Mouse (Mus musculus): ENCODE results near the gene Wdr54.
A peak's percentile ranks its signal among the peaks of the same experiment; 100 is the strongest.

Wdr54 gene

DNA sequence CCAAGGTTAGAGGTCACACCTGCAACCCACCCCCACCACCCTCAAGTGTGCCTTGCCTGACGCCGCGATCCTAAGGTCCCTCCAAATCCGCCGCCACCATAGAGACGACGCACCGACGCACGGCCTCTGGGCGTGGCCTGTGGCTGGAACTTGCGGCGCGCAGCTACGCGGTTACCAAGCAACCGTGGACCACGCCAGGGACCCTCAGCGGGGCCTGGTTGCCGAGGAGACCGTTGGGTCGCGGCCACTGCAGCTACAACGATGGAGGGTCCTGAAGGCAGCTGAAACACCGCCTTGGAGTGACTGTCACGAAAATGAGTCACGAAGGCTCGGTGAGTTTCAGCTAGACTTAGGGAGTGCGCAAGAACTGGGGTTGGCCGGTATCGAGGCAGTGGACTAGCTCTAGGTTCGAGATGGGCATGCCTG lies at the start of gene Wdr54, which contains the start of gene 1700003E16Rik:
Wdr54 (minus strand) TSS at position 139 of the 426 bp plus-strand sequence.
1700003E16Rik (plus strand) TSS at position 146 of the 426 bp plus-strand sequence.
- peak in 1 of 2 experiments; percentile 44 for DNase-seq (ENCODE audit: low spot score in 2 of 2)

DNA sequence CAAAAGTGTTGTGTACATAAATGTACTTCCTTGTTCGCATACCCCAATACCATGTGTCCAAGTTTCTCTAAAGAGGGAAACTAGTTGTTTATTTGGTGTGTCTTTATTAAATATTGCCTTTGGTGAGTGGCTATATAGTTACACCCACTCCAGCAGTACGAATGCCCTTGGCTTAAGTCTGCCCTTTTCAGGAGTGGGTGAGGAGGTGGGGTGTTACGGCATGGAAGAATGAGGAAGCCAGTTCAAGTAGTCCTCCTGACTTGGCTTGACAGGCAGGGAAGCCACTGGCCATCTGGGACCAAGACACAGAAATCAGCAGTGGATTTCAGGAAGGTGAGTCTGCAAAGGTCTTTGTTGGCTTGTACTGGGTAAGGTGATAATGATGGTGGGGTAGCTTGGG lies 49.7 kb upstream of the Wdr54 start:
- no peak for DNase-seq (ENCODE audit: low spot score in 2 of 2)

DNA sequence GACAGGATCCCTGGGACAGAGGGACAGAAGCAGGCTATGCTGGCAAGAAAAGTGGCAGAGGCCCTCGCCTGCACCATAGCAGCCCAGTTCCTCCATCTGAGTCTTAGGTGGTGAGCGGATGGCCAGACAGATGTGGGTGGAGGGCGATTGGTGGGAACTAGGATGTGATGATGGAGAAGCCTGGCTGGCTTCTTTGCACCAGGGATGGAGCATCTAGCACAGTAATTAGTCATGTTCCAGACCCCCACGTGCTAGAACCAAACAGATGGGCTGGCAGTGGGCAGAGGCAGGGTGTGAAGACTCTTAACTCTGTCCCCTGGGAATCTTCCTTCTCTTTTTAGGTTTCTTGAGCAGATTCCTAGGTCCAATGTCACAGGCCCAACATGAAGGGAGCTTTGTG lies 47.1 kb upstream of the Wdr54 start:
- DNase-seq (ENCODE audit: low spot score in 2 of 2) = no peak

DNA sequence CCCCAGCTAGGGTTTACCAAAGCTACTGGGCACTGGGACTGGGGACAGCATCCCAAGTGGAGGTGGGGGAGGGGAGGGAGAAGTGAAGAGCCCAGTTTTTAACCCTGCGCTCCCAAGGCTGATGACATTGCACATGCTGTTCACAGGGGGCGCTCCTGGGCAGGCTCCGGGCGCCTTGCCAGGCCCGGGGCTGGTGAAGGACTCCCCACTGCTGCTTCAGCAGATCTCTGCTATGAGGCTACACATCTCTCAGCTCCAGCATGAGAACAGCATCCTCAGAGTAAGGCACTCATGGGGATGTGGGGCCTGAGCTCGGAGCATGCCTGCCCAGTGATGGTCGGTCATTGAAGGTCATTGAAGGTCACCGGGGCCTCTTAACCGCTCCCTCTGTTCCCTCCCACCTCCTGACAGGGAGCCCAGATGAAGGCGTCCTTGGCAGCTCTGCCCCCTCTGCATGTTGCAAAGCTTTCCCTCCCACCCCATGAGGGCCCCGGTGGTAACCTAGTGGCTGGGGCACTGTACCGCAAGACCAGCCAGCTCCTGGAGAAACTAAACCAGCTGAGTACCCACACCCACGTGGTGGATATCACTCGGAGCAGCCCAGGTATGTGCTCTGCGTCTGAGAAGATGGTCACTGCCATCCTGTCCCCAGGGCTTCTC lies 41.3 kb upstream of the Wdr54 start:
- DNase-seq (ENCODE audit: low spot score in 2 of 2) = no peak

DNA sequence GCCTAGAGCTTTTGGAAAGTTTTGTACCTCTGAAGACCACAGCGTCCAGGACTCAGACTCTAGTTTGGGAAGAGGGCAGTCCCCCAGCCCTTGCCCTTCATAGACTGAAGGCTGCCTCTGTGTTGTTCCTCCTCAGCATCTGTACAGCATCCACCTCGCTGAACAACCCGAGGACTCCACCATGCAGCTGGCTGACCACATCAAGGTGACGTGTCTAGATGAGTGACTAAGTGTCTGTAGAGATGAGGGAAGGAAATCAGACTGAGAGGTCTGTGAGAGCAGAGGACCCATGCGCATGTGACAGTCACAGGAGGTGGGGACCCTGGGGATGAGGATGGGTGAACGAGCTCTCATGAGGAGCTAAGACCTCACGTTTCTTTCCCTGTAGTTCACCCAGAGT lies 37.4 kb upstream of the Wdr54 start:
- no peak for DNase-seq (ENCODE audit: low spot score in 2 of 2)

DNA sequence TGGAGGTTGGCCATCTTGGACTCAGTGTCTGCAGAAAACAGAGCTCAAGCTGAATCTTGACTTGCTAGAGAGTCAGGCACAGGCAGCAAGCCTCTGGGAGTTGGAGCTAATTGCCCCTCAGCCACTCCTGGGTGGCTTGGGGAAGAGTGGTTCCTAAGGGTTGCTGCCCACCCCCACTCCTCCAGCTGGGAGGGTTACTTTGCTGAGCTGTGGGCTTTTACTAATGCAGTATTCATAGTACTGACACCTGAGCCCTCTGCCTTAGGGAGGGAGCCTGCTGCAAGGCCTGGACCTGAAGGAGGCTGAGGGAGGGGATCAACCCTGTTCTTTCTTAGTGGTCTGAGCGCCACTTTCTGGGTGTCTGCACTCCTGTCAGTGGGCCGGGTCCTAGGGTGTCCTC lies 30.7 kb upstream of the Wdr54 start:
- DNase-seq (ENCODE audit: low spot score in 2 of 2) = no peak

DNA sequence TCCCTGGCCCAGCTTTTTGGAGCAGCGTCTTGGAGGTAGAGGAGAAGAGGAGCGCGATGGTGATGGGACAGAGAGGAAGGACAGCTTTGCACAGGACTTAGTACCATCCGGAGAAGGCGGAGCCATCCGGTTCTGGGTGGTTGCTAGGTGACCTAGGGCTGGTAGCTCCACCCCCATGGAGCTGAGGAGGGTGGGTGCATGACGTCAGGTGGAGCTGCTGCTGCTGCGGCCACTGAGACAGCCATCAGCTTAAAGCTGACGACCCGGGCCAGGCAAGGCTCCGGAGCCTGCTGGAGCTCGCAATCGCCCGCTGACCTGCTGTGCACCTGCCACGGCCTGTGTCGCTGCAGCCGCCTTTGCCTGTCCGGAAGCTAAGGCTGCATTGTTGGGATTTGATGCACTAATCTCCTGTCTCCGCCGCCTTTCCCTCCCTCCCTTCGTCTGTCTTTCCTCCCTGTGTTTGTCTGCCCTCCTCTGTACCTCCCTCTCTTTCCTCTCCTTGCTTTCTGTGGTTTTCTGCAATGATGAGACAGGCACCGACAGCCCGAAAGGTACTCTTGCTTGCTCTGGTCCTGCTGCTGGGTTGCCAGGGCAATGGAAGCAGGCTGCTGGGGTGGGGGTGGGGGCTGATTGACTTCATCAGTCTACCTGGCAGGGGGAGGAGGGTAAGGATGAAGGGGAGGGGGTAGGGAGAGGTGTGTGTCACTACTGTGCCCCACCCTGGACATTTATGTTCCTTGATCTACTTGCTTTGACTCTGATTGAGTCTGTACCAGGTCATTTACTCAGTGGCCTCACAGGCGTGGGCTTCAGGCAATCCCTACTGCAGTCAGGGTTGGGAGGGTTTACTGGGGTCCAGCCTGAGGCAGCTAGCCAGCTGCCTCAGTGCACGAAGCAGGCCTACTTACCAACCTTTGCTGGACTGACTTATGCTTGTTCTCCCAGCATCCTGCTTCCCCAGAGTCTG lies 30.0 kb upstream of the Wdr54 start:
- peak in 1 of 2 experiments; percentile 15 for DNase-seq (ENCODE audit: low spot score in 2 of 2)

DNA sequence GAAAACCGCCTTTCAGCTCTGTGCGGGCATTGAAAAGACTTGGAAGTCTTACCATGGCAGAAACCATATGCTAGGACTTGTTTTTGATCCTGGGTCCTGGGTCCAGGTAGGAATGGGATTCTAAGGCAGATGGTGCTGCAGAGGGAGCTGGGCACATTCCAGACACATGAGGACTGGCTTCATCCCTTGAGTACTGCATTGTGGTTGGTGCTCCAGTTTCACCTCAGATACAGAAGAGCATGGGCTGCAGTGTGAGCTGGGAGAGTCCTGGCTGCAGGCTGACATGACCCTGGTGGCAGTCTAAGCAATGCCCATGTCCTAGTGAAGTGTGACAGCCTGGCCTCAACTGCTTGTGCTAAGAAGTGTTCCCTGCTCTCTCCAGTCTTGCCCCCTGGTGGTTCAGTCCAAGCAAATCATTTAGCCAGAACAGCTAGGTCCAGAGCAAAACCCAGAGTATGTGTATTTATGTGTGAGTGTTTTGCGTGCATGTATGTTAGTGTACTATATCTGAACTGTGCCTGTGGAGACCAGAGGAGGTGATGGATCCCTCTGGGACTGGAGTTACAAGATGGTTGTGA lies 28.8 kb upstream of the Wdr54 start:
- no peak for DNase-seq (ENCODE audit: low spot score in 2 of 2)

DNA sequence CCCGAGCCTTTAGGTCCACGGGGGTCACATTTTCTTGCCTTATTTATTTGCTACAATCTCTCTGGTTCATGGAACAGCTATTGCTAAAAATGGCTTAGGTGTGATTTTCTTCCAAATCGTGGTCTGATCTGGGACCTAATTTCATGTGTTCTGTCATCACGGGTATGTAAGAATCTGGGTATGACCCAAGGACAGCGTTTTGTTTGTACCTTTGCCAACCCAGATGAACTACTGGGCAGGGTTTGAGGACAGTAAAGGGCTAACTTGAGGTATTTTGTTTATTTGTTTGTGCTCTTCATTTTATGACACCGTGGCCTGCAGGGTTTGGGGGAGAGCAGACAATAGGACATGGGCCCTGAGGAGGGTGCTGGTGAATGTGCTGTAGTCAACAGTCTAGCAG lies 24.4 kb upstream of the Wdr54 start:
- DNase-seq (ENCODE audit: low spot score in 2 of 2) = no peak

DNA sequence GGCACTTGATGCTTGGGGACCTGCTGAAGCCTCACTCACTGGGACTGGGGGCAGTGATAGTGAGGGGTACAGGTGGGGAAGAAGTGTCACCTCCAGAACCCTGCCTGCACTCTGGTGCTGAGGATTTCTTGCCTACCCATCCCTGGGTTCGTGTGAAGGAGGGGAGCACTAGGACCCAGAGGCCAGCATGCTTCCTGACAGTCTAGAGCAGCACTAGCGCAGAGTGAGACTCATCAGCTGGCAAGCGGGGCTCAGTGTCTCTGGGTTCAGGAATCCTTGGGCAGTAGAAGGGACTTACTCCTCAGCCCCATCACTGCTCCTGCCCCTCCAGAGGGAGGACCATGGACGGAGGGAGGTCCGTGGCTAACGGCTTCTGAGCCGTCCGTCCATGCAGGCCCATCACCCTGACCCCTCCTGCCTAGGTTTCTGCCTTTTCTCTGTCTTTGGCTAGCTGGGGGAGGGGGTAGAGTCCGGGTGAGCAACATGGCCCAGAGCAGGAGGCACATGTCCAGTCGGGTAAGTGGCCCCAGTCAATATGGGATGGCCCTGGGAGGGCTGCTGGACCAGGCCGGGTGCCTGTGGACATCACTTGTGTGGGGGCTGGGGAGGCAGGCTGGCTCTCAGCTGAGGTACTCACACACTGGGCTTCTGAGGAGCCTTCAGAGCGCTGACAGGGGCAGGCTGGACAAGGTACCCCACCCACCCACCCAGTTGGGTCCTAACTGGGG lies 23.4 kb upstream of the Wdr54 start:
- DNase-seq (ENCODE audit: low spot score in 2 of 2) = peak in 1 of 2 experiments; percentile 16

DNA sequence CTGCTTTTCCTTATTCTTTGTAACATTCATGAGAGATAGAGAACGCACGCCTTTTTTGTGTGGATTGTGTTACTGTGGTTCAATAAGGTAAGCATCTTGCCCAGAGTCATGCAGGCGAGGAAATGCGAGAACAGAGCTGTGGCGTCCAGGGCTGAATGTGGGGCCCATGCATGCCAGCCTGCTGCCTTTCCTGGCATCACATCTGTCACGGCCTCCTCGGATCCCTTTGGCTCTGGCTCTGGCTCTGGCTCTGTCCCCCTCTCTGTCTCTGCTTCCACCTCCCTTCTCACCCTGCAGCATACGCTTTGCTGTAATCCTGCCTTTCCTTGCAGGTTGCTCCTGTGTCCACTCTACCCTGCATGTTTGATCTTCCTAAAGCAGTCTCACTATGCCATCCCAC lies 19.8 kb upstream of the Wdr54 start:
- no peak for DNase-seq (ENCODE audit: low spot score in 2 of 2)

DNA sequence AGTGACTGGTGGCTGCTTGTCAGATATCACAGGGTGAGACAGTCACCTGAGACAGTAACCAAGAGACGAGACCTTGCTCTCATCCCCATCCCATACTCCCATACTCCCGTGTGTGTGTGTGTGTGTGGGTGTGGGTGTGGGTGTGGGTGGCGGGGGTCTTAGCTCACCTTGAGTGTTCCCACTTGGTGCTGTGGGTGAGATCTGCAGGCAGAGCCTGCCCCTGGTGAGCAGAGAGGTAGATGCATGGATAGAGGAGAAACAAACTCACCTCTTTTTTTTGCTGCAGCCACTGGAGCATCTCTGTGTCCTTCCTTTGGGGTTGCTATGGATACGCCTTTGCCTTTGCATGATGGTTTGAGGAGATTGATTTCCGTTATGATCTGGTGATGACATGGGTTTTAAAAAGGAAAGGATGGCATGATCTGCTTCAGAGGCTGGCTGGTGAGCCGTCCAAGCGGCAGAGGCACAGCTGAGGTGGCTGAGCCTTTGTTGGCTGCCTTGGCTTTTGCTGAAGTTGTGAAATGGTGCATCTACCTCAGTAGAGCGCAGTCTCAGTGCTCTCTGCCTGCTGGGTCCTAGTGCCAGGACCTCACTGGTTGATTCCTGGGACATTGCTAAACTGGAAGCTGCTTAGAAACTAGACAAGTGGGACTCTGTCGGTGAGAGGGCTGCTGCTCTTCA lies 16.2 kb upstream of the Wdr54 start:
- no peak for DNase-seq (ENCODE audit: low spot score in 2 of 2)

DNA sequence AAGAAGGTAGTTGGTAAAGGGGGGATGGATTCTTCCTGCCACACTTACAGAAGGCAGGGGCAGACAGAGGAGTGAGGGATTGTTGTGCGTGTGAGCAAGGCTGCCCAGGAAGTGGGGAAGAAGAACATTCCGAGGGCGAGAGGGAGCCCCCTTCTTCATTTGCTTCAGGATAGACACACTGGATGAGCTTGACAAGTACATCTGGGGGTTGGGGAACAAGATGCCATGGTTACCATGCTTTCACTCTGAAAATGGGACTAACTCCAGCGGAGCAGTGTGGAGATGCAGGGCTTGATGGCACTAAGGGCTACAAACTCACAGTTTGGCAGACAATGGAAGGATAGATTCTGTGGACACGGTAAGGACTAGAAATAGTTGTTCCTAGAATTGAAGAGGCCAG lies 14.9 kb upstream of the Wdr54 start:
- no peak for DNase-seq (ENCODE audit: low spot score in 2 of 2)

DNA sequence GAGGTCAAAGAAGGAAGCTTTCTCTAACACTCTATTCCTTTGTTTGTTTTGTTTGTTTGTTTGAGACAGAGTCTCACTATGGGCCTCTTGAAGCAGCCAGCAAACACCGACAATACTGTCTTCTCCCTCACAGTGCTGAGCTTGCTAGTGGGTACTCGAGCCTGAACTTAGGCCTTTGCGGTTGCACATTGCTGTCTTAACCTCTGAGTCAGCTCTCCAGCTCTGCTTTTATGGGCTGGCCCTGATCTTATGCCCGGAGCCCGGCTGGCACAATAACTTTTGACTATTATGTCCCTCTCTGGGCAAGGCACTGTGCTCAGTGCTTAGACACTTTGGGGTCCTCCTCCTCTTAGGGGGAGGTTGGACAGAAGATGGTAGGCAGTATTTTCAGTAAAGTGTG lies 13.7 kb upstream of the Wdr54 start:
- peak in 1 of 2 experiments; percentile 27 for DNase-seq (ENCODE audit: low spot score in 2 of 2)

DNA sequence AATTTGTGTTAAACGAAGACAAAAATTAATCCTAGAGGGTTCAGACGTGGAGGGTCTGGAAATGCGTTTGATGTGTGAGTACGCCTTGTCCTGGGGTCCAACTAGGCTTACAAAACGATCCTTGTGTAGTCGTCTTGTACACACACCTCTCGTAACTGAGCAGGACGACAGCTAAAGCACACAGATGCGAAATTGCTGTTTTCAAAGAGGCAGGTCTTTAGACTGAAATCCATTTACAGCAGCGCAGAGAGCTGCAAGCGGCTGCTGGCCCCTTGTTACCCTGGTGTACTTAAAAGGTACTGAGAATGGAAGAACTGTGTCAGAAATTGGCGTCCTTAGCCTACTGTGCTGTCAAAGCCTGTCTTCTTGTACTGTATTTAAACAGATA lies 10.0 kb upstream of the Wdr54 start:
- DNase-seq (ENCODE audit: low spot score in 2 of 2) = no peak

DNA sequence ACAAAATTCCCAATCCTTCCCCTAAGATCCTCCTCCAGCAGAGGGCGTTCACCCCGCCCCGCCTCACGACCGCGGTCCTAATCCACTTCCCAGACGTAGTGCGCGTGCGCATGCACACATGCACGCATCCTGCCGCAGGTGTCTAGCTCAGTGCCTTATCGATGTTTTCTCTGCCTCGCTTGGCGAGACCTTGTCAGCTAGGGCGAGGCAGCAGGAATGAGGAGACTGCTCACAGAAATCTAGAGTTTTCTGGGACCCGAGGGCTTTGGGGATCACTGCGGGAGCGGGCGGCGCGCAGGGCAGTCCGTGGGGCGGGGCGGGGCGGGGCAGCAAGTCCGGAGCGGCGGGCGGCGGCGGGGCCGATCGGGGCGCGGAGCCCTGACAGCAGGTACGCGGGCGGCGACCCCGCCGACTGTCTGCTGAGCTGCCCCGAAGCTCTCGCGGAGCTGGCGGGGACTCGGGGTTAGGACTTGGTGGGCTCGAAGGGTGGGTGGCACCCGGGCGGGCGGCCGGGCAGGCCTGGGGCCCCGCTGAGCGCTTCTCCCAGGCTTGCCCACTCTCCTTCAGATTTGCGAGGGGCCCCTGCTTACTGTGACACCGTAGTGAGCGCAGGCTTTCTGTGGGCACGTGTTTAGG lies 9.5 kb upstream of the Wdr54 start, which contains the start of gene Dctn1:
Dctn1 (plus strand) TSS at position 314 of the 636 bp plus-strand sequence.
- peak; percentile 91 to 94 for DNase-seq (ENCODE audit: low spot score in 2 of 2)

DNA sequence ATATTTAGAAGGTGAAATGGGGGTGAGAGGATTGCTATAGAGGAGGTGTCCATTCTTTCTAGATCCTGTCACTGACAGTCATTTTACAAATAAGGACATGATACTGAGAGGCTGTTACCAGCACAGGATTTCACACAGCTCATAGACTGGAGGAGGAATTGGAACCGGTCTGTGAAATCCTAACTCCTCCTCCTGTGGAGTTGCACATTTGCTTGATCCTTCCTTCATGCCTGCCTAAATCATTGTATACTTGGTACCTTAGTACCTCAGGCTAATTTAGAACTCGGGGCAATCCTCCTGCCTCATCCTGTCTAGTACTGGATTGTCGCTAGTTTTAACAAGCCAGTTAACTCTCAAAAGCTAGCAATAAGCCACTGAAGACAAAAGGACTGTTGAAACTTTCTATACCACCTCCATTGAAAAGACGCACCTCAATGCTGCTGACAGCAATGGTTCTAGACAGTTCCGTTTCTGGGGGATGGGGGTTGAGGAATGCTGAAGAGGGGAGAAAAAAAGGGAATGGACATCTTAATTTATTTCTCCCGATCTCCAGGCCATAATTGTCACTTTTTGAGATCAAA lies 8.9 kb upstream of the Wdr54 start:
- DNase-seq (ENCODE audit: low spot score in 2 of 2) = no peak

DNA sequence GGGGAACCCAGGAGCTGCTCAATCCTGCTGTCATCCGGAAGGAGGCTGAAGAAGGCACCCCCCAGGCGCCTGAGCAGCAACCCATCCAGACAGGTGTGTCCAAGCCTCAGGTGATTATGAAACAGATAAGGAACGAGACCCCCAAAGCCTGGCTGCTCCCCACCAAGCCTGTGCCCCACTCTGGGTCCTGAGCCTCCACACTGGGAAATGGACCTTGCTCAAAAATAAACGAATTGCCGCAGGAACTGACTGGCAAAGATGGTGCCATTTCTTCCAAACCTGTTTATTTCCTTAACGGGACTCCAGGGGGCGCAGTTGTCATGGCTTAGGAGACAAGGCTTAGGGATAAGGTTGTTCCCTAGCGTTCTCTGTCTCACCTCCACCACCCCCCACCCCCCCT lies 6.5 kb upstream of the Wdr54 start:
- peak; percentile 59 for DNase-seq (ENCODE audit: low spot score in 2 of 2)

DNA sequence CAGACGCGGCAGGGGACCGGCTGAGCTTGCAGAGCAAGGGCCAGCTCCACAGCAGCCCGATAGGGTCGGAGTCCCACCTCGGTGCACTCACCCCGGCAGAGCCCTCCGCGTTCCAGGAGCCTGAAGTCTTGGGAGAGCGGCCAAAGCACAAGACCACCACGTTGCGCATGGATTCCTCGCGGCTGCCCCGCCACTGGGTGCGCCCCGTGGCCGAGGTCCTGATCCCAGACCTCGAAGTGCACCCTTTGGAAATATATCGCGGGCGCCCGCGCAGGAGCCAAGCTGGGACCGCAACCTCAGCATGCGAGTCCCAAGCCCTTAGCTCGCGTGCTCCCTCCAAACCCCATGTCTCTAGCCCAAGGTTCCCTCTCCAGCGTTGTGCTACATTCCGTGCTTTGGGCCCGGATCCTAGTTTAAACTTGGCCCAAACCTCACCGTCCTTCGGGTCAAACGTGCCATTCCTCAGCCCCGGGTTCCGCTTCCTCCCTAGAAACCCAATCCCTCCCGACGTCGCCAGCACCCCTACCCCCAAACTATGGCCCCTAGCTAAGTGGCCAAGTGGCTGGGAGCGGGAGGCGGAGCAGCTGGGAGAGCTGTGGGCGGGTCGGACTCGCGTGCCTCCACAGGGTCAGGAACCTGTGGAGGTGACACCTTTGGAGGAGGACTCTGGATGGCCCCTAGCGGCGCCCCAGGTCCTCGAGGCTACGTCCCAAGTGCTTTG lies 5.9 kb upstream of the Wdr54 start:
- peak; percentile 46 to 54 for DNase-seq (ENCODE audit: low spot score in 2 of 2)

DNA sequence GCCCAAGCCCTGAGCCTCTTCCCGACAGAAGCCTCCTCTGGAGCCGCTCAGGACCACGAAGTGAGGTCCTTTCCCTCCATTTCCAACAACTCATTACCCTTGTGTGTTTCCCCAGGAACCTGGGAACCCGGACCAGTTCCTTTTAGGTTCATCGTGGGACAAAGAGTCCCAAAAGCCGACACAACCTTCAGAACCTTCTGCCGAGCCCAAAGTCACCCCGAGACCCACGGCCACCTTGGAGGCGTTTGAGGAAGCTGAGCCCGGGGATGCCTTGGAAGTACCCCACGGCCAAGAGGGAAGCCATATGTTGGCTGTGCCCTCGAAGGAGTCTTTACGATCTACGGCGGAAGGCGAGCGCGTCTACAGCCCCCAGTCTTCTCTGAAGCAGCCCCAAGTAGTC lies 5.2 kb upstream of the Wdr54 start:
- DNase-seq (ENCODE audit: low spot score in 2 of 2) = no peak
